Mouse (Mus musculus) hindbrain, embryonic 15.5 days (tissue): Measurements from ENCODE around the gene Myl3. TPM values are rescaled to one million over a fixed set of nuclear protein-coding genes. Genes with fewer than 3 reads are reported as not detected.

ENCODE experiments used
- ATAC-seq: fragments of 200-750 bp; cut with Nextera tagmentation; 2 replicates; pipeline ENCODE4 v1.8.0; 2017; ENCODE audit warnings: low read depth, moderate number of reproducible peaks, moderate TSS enrichment; ENCODE audit not compliant: low FRiP score
- H3K27ac ChIP-seq: fragments of 300-500 bp; sonication (generic); replicated peaks from 2 replicates; pipeline ENCODE4 v1.5.1; 2015; ENCODE audit warnings: mild to moderate bottlenecking, inconsistent platforms
- H3K27me3 ChIP-seq: fragments of 300-500 bp; sonication (generic); 2 replicates; pipeline ENCODE4 v1.6.1; 2015; ENCODE audit warnings: control low read depth, inconsistent platforms
- H3K36me3 ChIP-seq: fragments of 300-500 bp; sonication (generic); 2 replicates; pipeline ENCODE4 v1.6.1; 2015; ENCODE audit warnings: control low read depth, inconsistent platforms
- H3K4me1 ChIP-seq: fragments of 300-500 bp; sonication (generic); replicated peaks from 2 replicates; pipeline ENCODE4 v1.6.1; 2015; ENCODE audit warnings: control low read depth, inconsistent platforms
- H3K4me2 ChIP-seq: fragments of 300-500 bp; sonication (generic); 2 replicates; pipeline ENCODE4 v1.6.1; 2015; ENCODE audit warnings: moderate library complexity, mild to moderate bottlenecking, inconsistent platforms
- H3K4me3 ChIP-seq: fragments of 300-500 bp; sonication (generic); 2 replicates; pipeline ENCODE4 v1.5.1; 2015; ENCODE audit warnings: mild to moderate bottlenecking, inconsistent platforms
- H3K9ac ChIP-seq: fragments of 300-500 bp; sonication (generic); 2 replicates; pipeline ENCODE4 v1.6.1; 2015; ENCODE audit warnings: inconsistent platforms
- H3K9me3 ChIP-seq: fragments of 300-500 bp; sonication (generic); 2 replicates; pipeline ENCODE4 v1.6.1; 2016; ENCODE audit warnings: control low read depth, inconsistent platforms
- WGBS: fragments of 180-500 bp; shearing (Covaris S2); methylation state at CpG from one replicate; pipeline ENCODE4 v1.1.7; 2015; 5-methylcytosine and 5-hydroxymethylcytosine counted together
- polyA plus RNA-seq: library from polyadenylated mRNA; unstranded; fragments of >200 nt; fragmentation: Nextera tagmentation; extraction: Ambion mirVana; gene quantifications from 2 replicates; pipeline ENCODE4 v1.2.1, GENCODE M21; 2015

The Myl3 gene
- polyA plus RNA-seq, 1 experiment from 2014 or later = 0.17 TPM

DNA sequence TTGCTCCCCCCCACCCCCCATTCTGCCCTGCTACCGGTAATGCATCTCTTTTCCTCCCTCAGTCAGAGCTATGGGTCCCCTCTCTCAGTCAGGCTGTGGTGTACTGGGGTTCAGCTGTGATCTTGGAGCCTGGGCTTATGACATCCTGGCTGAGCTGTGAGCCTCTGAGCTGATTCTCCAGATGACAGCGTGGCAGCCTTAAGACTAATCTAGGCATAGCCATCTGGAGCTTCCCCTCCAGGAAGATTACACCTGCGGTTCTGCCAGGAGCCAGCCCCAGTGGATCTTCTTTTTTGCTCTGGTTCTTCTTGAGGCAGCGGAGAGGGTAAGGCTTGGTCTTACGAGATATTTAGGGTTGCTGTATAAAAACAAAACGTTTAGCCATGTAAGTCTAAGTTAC, 29.7 kb upstream of the Myl3 start:
- Histone ChIP-seq H3K4me1 (no peaks in the 10 kb centered on the region), H3K27me3 (no peaks in the 10 kb centered on the region), H3K27ac (no peak overlapping the region), H3K4me2 (no peak overlapping the region), H3K36me3 (peaks cover 19% of the 10 kb centered on the region; the same call in 1 of the 2 replicates), H3K9ac (no peak overlapping the region), H3K9me3 (no peaks in the 10 kb centered on the region), H3K4me3 (no peak overlapping the region)
- WGBS = 94% methylated on average over 6 of the region's 6 CpGs
- no peak for ATAC-seq

DNA sequence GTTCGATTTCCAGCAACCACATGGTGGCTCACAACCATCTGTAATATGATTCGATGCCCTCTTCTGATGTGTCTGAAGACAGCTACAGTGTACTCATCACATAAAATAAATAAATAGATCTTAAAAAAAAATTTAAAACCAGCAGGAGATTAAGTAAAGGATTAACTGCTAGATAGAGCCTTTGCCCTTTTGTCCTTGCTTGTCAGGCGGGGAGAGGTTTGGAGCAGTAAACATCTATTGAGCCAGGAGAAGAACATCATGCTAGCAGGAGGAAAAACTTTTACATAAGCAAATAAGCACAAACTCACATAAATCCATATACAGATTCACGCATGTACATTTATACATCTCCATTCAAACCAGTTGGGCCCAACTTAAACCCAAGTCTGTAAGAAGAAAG, 29.1 kb upstream of the Myl3 start:
- no peak overlapping the region for H3K9ac ChIP-seq
- H3K4me3 ChIP-seq = no peak overlapping the region
- no peaks in the 10 kb centered on the region for H3K27me3 ChIP-seq
- no peak for ATAC-seq
- H3K36me3 ChIP-seq = peaks cover 19% of the 10 kb centered on the region; the same call in 1 of the 2 replicates
- H3K4me1 ChIP-seq = no peaks in the 10 kb centered on the region
- WGBS = 94% methylated on average over 4 of the region's 4 CpGs
- H3K9me3 ChIP-seq = no peaks in the 10 kb centered on the region
- no peak overlapping the region for H3K27ac ChIP-seq
- no peak overlapping the region for H3K4me2 ChIP-seq

GRCm38 (mm10) chr9:110713389-110713788, 28.3 kb upstream of the Myl3 start:
- no peak overlapping the region for H3K9ac ChIP-seq
- no peaks in the 10 kb centered on the region for H3K27me3 ChIP-seq
- ATAC-seq = no peak
- H3K36me3 ChIP-seq = peaks cover 19% of the 10 kb centered on the region; the same call in 1 of the 2 replicates
- no peak overlapping the region for H3K4me3 ChIP-seq
- no peak overlapping the region for H3K27ac ChIP-seq
- 84% methylated on average over 1 of the region's 1 CpGs for WGBS
- no peaks in the 10 kb centered on the region for H3K9me3 ChIP-seq
- H3K4me1 ChIP-seq = no peaks in the 10 kb centered on the region
- no peak overlapping the region for H3K4me2 ChIP-seq

DNA sequence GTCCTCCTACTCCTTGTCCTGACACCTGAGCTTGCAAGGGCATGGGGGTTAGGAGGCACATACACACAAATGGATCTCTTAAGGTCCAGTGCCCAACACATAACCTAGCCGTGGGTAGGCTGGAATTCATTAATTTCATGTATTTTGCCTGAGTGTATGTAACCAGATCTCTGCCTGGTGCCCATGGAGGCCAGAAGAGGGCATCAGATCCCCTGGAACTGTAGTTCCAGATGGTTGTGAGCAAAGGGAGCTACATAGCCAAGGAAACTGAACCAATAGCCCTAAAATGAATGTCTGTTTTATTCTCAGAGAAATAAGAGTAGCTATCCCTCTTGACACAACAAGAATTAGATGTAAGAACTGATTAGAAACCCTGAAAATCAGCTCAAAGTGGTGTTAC, 26.2 kb upstream of the Myl3 start:
- H3K27me3 ChIP-seq = no peaks in the 10 kb centered on the region
- no peak for ATAC-seq
- no peak overlapping the region for H3K27ac ChIP-seq
- no peak overlapping the region for H3K9ac ChIP-seq
- no peaks in the 10 kb centered on the region for H3K4me1 ChIP-seq
- WGBS = 78% methylated on average over 1 of the region's 1 CpGs
- H3K4me3 ChIP-seq = no peak overlapping the region
- H3K9me3 ChIP-seq = no peaks in the 10 kb centered on the region
- no peak overlapping the region for H3K4me2 ChIP-seq
- H3K36me3 ChIP-seq = peaks cover 16% of the 10 kb centered on the region; the same call in 1 of the 2 replicates

DNA sequence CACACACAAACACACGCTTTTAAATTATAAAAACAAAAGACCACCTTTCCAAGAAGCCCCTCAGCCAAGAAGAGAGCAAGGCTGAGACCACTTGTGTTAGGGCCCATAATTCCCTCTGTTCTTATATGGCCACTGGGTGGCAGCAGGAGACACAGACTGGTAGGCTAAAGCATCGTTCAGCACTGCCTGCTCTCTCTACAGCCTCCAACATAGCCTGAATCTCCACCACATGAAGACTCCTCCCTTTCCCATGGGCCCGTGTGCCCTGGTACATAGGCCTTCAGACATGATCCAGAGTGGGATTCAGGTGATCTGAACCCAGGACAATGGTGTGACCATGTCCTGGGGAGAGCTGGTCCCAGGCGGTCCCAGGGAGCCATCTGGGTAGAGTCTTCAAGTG, 24.9 kb upstream of the Myl3 start:
- Histone ChIP-seq H3K36me3 (peaks cover 16% of the 10 kb centered on the region; the same call in 1 of the 2 replicates), H3K9me3 (no peaks in the 10 kb centered on the region), H3K27me3 (no peaks in the 10 kb centered on the region), H3K4me3 (no peak overlapping the region), H3K27ac (no peak overlapping the region), H3K9ac (no peak overlapping the region), H3K4me2 (no peak overlapping the region), H3K4me1 (no peaks in the 10 kb centered on the region)
- 27% methylated on average over 4 of the region's 4 CpGs for WGBS
- ATAC-seq = peak; percentile 85; the same call in 1 of the 2 replicates

- Histone ChIP-seq H3K4me3 (no peak overlapping the region), H3K36me3 (peaks cover 12% of the 10 kb centered on the region; the same call in 1 of the 2 replicates), H3K27me3 (no peaks in the 10 kb centered on the region), H3K27ac (no peak overlapping the region), H3K4me2 (no peak overlapping the region), H3K9me3 (no peaks in the 10 kb centered on the region), H3K4me1 (no peaks in the 10 kb centered on the region), H3K9ac (no peak overlapping the region)
- WGBS = 93% methylated on average over 6 of the region's 6 CpGs
- ATAC-seq = no peak
Measured at GRCm38 (mm10) chr9:110718071-110718470, 23.6 kb upstream of the Myl3 start.

GRCm38 (mm10) chr9:110718810-110719209, 22.9 kb upstream of the Myl3 start:
- 83% methylated on average over 3 of the region's 3 CpGs for WGBS
- ATAC-seq = no peak
- Histone ChIP-seq H3K36me3 (peaks cover 12% of the 10 kb centered on the region; the same call in 1 of the 2 replicates), H3K4me3 (no peak overlapping the region), H3K27ac (no peak overlapping the region), H3K4me2 (no peak overlapping the region), H3K9me3 (no peaks in the 10 kb centered on the region), H3K9ac (no peak overlapping the region), H3K4me1 (no peaks in the 10 kb centered on the region), H3K27me3 (no peaks in the 10 kb centered on the region)

- WGBS = 68% methylated on average over 5 of the region's 5 CpGs
- no peak for ATAC-seq
- no peak overlapping the region for H3K9ac ChIP-seq
- peaks cover 4% of the 10 kb centered on the region for H3K36me3 ChIP-seq
- H3K4me1 ChIP-seq = no peaks in the 10 kb centered on the region
- H3K9me3 ChIP-seq = no peaks in the 10 kb centered on the region
- no peak overlapping the region for H3K4me2 ChIP-seq
- H3K4me3 ChIP-seq = no peak overlapping the region
- H3K27ac ChIP-seq = no peak overlapping the region
- H3K27me3 ChIP-seq = no peaks in the 10 kb centered on the region
Measured at GRCm38 (mm10) chr9:110719977-110720376, 21.7 kb upstream of the Myl3 start.

- 77% methylated on average over 10 of the region's 10 CpGs for WGBS
- peaks cover 16% of the 10 kb centered on the region for H3K4me1 ChIP-seq
- ATAC-seq = no peak
- H3K4me2 ChIP-seq = no peak overlapping the region
- no peak overlapping the region for H3K4me3 ChIP-seq
- no peak overlapping the region for H3K9ac ChIP-seq
- H3K36me3 ChIP-seq = no peaks in the 10 kb centered on the region; the same call in 1 of the 2 replicates
- no peaks in the 10 kb centered on the region for H3K27me3 ChIP-seq
- H3K9me3 ChIP-seq = no peaks in the 10 kb centered on the region
- no peak overlapping the region for H3K27ac ChIP-seq
Measured at GRCm38 (mm10) chr9:110722060-110722459, 19.6 kb upstream of the Myl3 start.

- Histone ChIP-seq H3K9me3 (no peaks in the 10 kb centered on the region), H3K27me3 (peaks cover 16% of the 10 kb centered on the region), H3K36me3 (no peaks in the 10 kb centered on the region; the same call in 1 of the 2 replicates), H3K27ac (no peak overlapping the region), H3K4me1 (peaks cover 21% of the 10 kb centered on the region), H3K4me2 (no peak overlapping the region), H3K4me3 (no peak overlapping the region), H3K9ac (no peak overlapping the region)
- 14% methylated on average over 9 of the region's 9 CpGs for WGBS
- ATAC-seq = peak; percentile 29; the same call in 1 of the 2 replicates
Measured at GRCm38 (mm10) chr9:110725721-110726135, 15.9 kb upstream of the Myl3 start.

DNA sequence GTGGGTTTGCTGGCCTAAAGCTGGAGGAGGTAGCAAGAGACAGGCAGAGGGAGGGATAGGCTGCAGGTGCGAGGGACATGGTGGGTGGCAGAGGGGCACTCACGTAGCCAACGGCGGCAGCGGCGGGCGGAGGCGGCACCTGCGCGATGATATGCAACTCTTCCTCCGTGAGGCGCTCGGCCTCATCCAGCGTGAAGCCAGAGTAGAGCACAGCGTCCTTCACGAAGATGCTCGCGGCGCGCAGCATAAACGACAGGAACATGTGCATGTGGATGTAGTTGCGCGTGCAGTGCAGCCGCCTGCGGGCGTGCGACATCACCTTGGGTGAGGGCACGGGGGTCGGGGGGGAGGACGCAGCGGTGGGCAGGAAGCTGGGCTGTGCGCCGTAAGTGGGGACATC, 14.8 kb upstream of the Myl3 start:
- Histone ChIP-seq H3K9me3 (no peaks in the 10 kb centered on the region), H3K9ac (peak overlapping the region; percentile 38), H3K4me2 (peak overlapping the region; percentile 83), H3K4me1 (peaks cover 21% of the 10 kb centered on the region), H3K36me3 (no peaks in the 10 kb centered on the region; the same call in 1 of the 2 replicates), H3K27me3 (peaks cover 16% of the 10 kb centered on the region), H3K4me3 (peak overlapping the region; percentile 34), H3K27ac (no peak overlapping the region)
- WGBS = 12% methylated on average over 33 of the region's 33 CpGs
- ATAC-seq = no peak

- no peak overlapping the region for H3K4me2 ChIP-seq
- ATAC-seq = no peak
- H3K27ac ChIP-seq = no peak overlapping the region
- no peaks in the 10 kb centered on the region for H3K36me3 ChIP-seq
- WGBS = 29% methylated on average over 8 of the region's 8 CpGs
- H3K9ac ChIP-seq = no peak overlapping the region
- H3K27me3 ChIP-seq = peaks cover 29% of the 10 kb centered on the region
- H3K4me3 ChIP-seq = no peak overlapping the region
- H3K4me1 ChIP-seq = peaks cover 38% of the 10 kb centered on the region
- no peaks in the 10 kb centered on the region for H3K9me3 ChIP-seq
Measured at GRCm38 (mm10) chr9:110729841-110730240, 11.8 kb upstream of the Myl3 start.

DNA sequence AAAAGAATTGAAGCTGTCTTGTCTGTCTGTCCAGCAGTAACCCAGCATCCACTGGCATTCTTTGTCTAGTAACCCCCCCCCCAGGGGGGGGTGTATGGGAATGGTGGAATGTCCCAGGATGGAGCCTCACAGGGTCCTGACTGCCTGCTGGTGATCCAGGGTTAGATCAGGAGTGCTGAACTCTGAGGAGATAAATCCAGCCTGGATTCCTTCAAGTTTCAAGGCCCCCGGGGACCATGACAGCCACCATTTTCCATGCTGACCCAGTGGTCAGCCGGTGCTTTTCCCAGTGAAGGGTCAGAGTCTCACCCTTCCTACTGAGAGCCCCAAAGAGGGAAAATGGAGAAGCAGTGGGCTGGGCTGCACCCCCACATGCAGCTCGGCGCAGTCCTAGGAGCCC, 9.8 kb upstream of the Myl3 start:
- no peak overlapping the region for H3K4me2 ChIP-seq
- no peak overlapping the region for H3K4me3 ChIP-seq
- ATAC-seq = no peak
- peaks cover 29% of the 10 kb centered on the region for H3K27me3 ChIP-seq
- H3K9me3 ChIP-seq = no peaks in the 10 kb centered on the region
- peaks cover 30% of the 10 kb centered on the region for H3K4me1 ChIP-seq
- no peaks in the 10 kb centered on the region for H3K36me3 ChIP-seq
- WGBS = 57% methylated on average over 4 of the region's 4 CpGs
- H3K27ac ChIP-seq = no peak overlapping the region
- H3K9ac ChIP-seq = no peak overlapping the region
